Mouse (Mus musculus): ENCODE data around the gene Asic4. TPM values are rescaled to one million over a fixed set of nuclear protein-coding genes. Genes with fewer than 3 reads are reported as not detected.

Gene Asic4
- polyA plus RNA-seq, 1 experiment from 2014 or later = 0.47 TPM

GRCm38 (mm10) chr1:75467215-75467927, 17.1 kb downstream of the Asic4 start:
- H3K4me2 ChIP-seq (ENCODE audit: low read length) = no peak overlapping the region
- no peaks in the 10 kb centered on the region for H3K4me1 ChIP-seq (replicated peaks; ENCODE audit: control insufficient read depth, insufficient read depth, low read length)
- no peak overlapping the region for H3K9ac ChIP-seq (ENCODE audit: low read length)
- ATAC-seq (replicated peaks; ENCODE audit: low FRiP score, low TSS enrichment, low read depth) (peak; percentile 86), DNase-seq (ENCODE audit: low spot score) (peak; percentile 91)
- H3K36me3 ChIP-seq (ENCODE audit: control insufficient read depth, insufficient read depth, low read length) = no peaks in the 10 kb centered on the region
- 9% methylated on average over 14 of the region's 14 CpGs for WGBS
- H3K27ac ChIP-seq (ENCODE audit: low read depth) = no peak overlapping the region
- H3K27me3 ChIP-seq (replicated peaks; ENCODE audit: control insufficient read depth, insufficient read depth, low read length) = peaks cover 5% of the 10 kb centered on the region; the same call in 1 of the 2 replicates
- no peak overlapping the region for H3K4me3 ChIP-seq (ENCODE audit: low read depth, low read length)
- H3K9me3 ChIP-seq (ENCODE audit: control insufficient read depth, low read length) = no peaks in the 10 kb centered on the region

GRCm38 (mm10) chr1:75469287-75469825, 19.1 kb downstream of the Asic4 start:
- Histone ChIP-seq H3K36me3 (ENCODE audit: control insufficient read depth, insufficient read depth, low read length) (peaks cover 19% of the 10 kb centered on the region), H3K9ac (ENCODE audit: low read length) (no peak overlapping the region)
- 81% methylated on average over 17 of the region's 17 CpGs for WGBS

GRCm38 (mm10) chr1:75476441-75476840, 26.2 kb downstream of the Asic4 start:
- H3K4me2 ChIP-seq (ENCODE audit: low read length) = no peak overlapping the region
- ATAC-seq (replicated peaks; ENCODE audit: low FRiP score, low TSS enrichment, low read depth) (no peak), DNase-seq (ENCODE audit: low spot score) (no peak)
- peaks cover 13% of the 10 kb centered on the region for H3K27me3 ChIP-seq (replicated peaks; ENCODE audit: control insufficient read depth, insufficient read depth, low read length)
- WGBS = 96% methylated on average over 11 of the region's 11 CpGs
- H3K27ac ChIP-seq (ENCODE audit: low read depth) = no peak overlapping the region
- no peak overlapping the region for H3K4me3 ChIP-seq (ENCODE audit: low read depth, low read length)
- peaks cover 45% of the 10 kb centered on the region for H3K36me3 ChIP-seq (ENCODE audit: control insufficient read depth, insufficient read depth, low read length)
- H3K4me1 ChIP-seq (replicated peaks; ENCODE audit: control insufficient read depth, insufficient read depth, low read length) = peaks cover 15% of the 10 kb centered on the region; the same call in 1 of the 2 replicates
- no peak overlapping the region for H3K9ac ChIP-seq (ENCODE audit: low read length)
- no peaks in the 10 kb centered on the region for H3K9me3 ChIP-seq (ENCODE audit: control insufficient read depth, low read length)

More at GRCm38 (mm10) chr1:75469287-75469825, 19.1 kb downstream of the Asic4 start:
- H3K9me3 ChIP-seq (ENCODE audit: control insufficient read depth, low read length) = no peaks in the 10 kb centered on the region
- no peak overlapping the region for H3K4me2 ChIP-seq (ENCODE audit: low read length)
- no peak overlapping the region for H3K4me3 ChIP-seq (ENCODE audit: low read depth, low read length)
- H3K4me1 ChIP-seq (replicated peaks; ENCODE audit: control insufficient read depth, insufficient read depth, low read length) = no peaks in the 10 kb centered on the region
- H3K27me3 ChIP-seq (replicated peaks; ENCODE audit: control insufficient read depth, insufficient read depth, low read length) = peaks cover 5% of the 10 kb centered on the region; the same call in 1 of the 2 replicates
- no peak for DNase-seq (ENCODE audit: low spot score)
- no peak for ATAC-seq (replicated peaks; ENCODE audit: low FRiP score, low TSS enrichment, low read depth)
- no peak overlapping the region for H3K27ac ChIP-seq (ENCODE audit: low read depth)

GRCm38 (mm10) chr1:75477264-75477965, 27.2 kb downstream of the Asic4 start:
- 14% methylated on average over 35 of the region's 35 CpGs for WGBS
- DNase-seq (ENCODE audit: low spot score) (peak; percentile 97), ATAC-seq (replicated peaks; ENCODE audit: low FRiP score, low TSS enrichment, low read depth) (no peak)
- peak overlapping the region; percentile 22 for H3K4me2 ChIP-seq (ENCODE audit: low read length)
- no peaks in the 10 kb centered on the region for H3K9me3 ChIP-seq (ENCODE audit: control insufficient read depth, low read length)
- peaks cover 21% of the 10 kb centered on the region for H3K27me3 ChIP-seq (replicated peaks; ENCODE audit: control insufficient read depth, insufficient read depth, low read length)
- no peak overlapping the region for H3K9ac ChIP-seq (ENCODE audit: low read length)
- peaks cover 45% of the 10 kb centered on the region for H3K36me3 ChIP-seq (ENCODE audit: control insufficient read depth, insufficient read depth, low read length)
- H3K4me1 ChIP-seq (replicated peaks; ENCODE audit: control insufficient read depth, insufficient read depth, low read length) = peaks cover 15% of the 10 kb centered on the region; the same call in 1 of the 2 replicates
- H3K27ac ChIP-seq (ENCODE audit: low read depth) = no peak overlapping the region
- no peak overlapping the region for H3K4me3 ChIP-seq (ENCODE audit: low read depth, low read length)

- ATAC-seq (replicated peaks; ENCODE audit: low FRiP score, low TSS enrichment, low read depth) = no peak
- H3K4me1 ChIP-seq (replicated peaks; ENCODE audit: control insufficient read depth, insufficient read depth, low read length) = peaks cover 15% of the 10 kb centered on the region; the same call in 1 of the 2 replicates
- H3K27me3 ChIP-seq (replicated peaks; ENCODE audit: control insufficient read depth, insufficient read depth, low read length) = peaks cover 26% of the 10 kb centered on the region
- no peak overlapping the region for H3K9ac ChIP-seq (ENCODE audit: low read length)
- H3K4me3 ChIP-seq (ENCODE audit: low read depth, low read length) = peak overlapping the region; percentile 73; the same call in 1 of the 2 replicates
- H3K9me3 ChIP-seq (ENCODE audit: control insufficient read depth, low read length) = no peaks in the 10 kb centered on the region
- H3K27ac ChIP-seq (ENCODE audit: low read depth) = no peak overlapping the region
- peaks cover 40% of the 10 kb centered on the region for H3K36me3 ChIP-seq (ENCODE audit: control insufficient read depth, insufficient read depth, low read length)
- DNase-seq (ENCODE audit: low spot score) = no peak
- peak overlapping the region; percentile 70 for H3K4me2 ChIP-seq (ENCODE audit: low read length)
- 48% methylated on average over 3 of the region's 3 CpGs for WGBS
Measured at GRCm38 (mm10) chr1:75477966-75478290, 27.7 kb downstream of the Asic4 start.

GRCm38 (mm10) chr1:75478497-75478896, 28.3 kb downstream of the Asic4 start:
- H3K4me1 ChIP-seq (replicated peaks; ENCODE audit: control insufficient read depth, insufficient read depth, low read length) = peaks cover 15% of the 10 kb centered on the region; the same call in 1 of the 2 replicates
- peak; percentile 64 for DNase-seq (ENCODE audit: low spot score)
- peak overlapping the region; percentile 69 for H3K27ac ChIP-seq (ENCODE audit: low read depth)
- peaks cover 32% of the 10 kb centered on the region for H3K27me3 ChIP-seq (replicated peaks; ENCODE audit: control insufficient read depth, insufficient read depth, low read length)
- peak overlapping the region; percentile 70 for H3K4me2 ChIP-seq (ENCODE audit: low read length)
- H3K4me3 ChIP-seq (ENCODE audit: low read depth, low read length) = peak overlapping the region; percentile 73
- WGBS = under 1% methylated on average over 20 of the region's 25 CpGs
- peak overlapping the region; percentile 64 for H3K9ac ChIP-seq (ENCODE audit: low read length)
- H3K9me3 ChIP-seq (ENCODE audit: control insufficient read depth, low read length) = no peaks in the 10 kb centered on the region
- H3K36me3 ChIP-seq (ENCODE audit: control insufficient read depth, insufficient read depth, low read length) = peaks cover 34% of the 10 kb centered on the region
- ATAC-seq (replicated peaks; ENCODE audit: low FRiP score, low TSS enrichment, low read depth) = no peak

- DNase-seq (ENCODE audit: low spot score) = peak; percentile 99
- Histone ChIP-seq H3K9me3 (ENCODE audit: control insufficient read depth, low read length) (no peaks in the 10 kb centered on the region), H3K4me2 (ENCODE audit: low read length) (peak within 1 kb of the TSS; percentile 70), H3K27me3 (replicated peaks; ENCODE audit: control insufficient read depth, insufficient read depth, low read length) (peaks cover 37% of the 10 kb centered on the region), H3K4me3 (ENCODE audit: low read depth, low read length) (peak within 1 kb of the TSS; percentile 73), H3K36me3 (ENCODE audit: control insufficient read depth, insufficient read depth, low read length) (peaks cover 28% of the 10 kb centered on the region), H3K27ac (ENCODE audit: low read depth) (peak within 1 kb of the TSS; percentile 69), H3K9ac (ENCODE audit: low read length) (peak within 1 kb of the TSS; percentile 64), H3K4me1 (replicated peaks; ENCODE audit: control insufficient read depth, insufficient read depth, low read length) (peaks cover 15% of the 10 kb centered on the region; the same call in 1 of the 2 replicates)
- ATAC-seq (replicated peaks; ENCODE audit: low FRiP score, low TSS enrichment, low read depth) = peak; percentile 93
- WGBS = under 1% methylated on average over 72 of the region's 76 CpGs
Measured at GRCm38 (mm10) chr1:75478916-75479634, 28.8 kb downstream of the Asic4 start, which contains the start of the genes Chpf and Tmem198. Gene Chpf (minus strand): TSS chr1:75479307. Gene Tmem198 (plus strand): TSS chr1:75479532.

GRCm38 (mm10) chr1:75479635-75479989, 29.4 kb downstream of the Asic4 start:
- peaks cover 15% of the 10 kb centered on the region; the same call in 1 of the 2 replicates for H3K4me1 ChIP-seq (replicated peaks; ENCODE audit: control insufficient read depth, insufficient read depth, low read length)
- WGBS = 2% methylated on average over 24 of the region's 24 CpGs
- H3K36me3 ChIP-seq (ENCODE audit: control insufficient read depth, insufficient read depth, low read length) = peaks cover 23% of the 10 kb centered on the region
- H3K27ac ChIP-seq (ENCODE audit: low read depth) = no peak overlapping the region
- H3K9me3 ChIP-seq (ENCODE audit: control insufficient read depth, low read length) = no peaks in the 10 kb centered on the region
- H3K27me3 ChIP-seq (replicated peaks; ENCODE audit: control insufficient read depth, insufficient read depth, low read length) = peaks cover 37% of the 10 kb centered on the region
- no peak overlapping the region; the same call in 1 of the 2 replicates for H3K9ac ChIP-seq (ENCODE audit: low read length)
- H3K4me3 ChIP-seq (ENCODE audit: low read depth, low read length) = peak overlapping the region; percentile 73
- DNase-seq (ENCODE audit: low spot score) (no peak), ATAC-seq (replicated peaks; ENCODE audit: low FRiP score, low TSS enrichment, low read depth) (no peak)
- peak overlapping the region; percentile 70 for H3K4me2 ChIP-seq (ENCODE audit: low read length)
